Mouse (Mus musculus): ENCODE measurements around the gene Gm10961.

DNA sequence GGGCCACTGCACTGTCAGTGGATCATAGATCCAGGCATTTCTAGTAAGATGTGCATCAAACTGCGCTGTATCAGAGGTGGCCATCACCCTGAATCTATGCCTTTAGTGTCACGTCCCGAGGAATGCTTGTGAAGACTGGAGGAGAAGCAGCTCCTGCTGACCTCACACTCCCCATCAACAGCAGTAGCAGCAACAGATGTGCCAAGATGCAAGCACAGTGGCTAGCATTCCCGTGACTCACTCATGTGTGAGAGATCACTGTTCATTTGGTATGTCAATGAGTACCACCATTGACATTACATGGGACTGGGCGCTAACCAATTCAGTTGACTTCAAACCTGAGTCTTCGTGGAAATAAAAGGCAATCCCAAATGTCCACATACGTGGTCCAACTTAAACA lies 3.5 kb upstream of the Gm10961 start:
- TF ChIP-seq MAFK (IDR thresholded peaks at IDR 0.05; ENCODE audit: insufficient read depth, low read depth, low read length) (no peak), HCFC1 (IDR thresholded peaks at IDR 0.05; ENCODE audit: borderline replicate concordance, insufficient read depth, low read length) (no peak)

Data from ES-E14 (cell line).